Mouse (Mus musculus) ES-Bruce4 (cell line): ENCODE results near the gene Arid5b.

ENCODE experiments used
- CTCF ChIP-seq: IDR thresholded peaks from one replicate; pipeline ENCODE4 v1.8.1; 2011; ENCODE audit warnings: low read depth, low read length
- EP300 ChIP-seq: IDR thresholded peaks from 2 replicates; pipeline ENCODE4 v1.6.1; 2011; ENCODE audit warnings: low read depth, low read length; ENCODE audit not compliant: insufficient read depth

- TF ChIP-seq CTCF (no peak), EP300 (no peak)
Measured at GRCm38 (mm10) chr10:68203322-68203721, 75.2 kb downstream of the Arid5b start.
